Mouse (Mus musculus): ENCODE results near the gene Kif21b. TPM values are rescaled to one million over a fixed set of nuclear protein-coding genes. Genes with fewer than 3 reads are reported as not detected.

The Kif21b gene
- 1 to 10 TPM; 4.1 to 5.8 TPM for total RNA-seq (2021)
- long read RNA-seq, experiment 1, partial matches to known transcripts = 0 of 1 reads
- long read RNA-seq, experiment 1, other reads (novel, unspliced or antisense) = 1 of 1 reads
- long read RNA-seq, experiment 2 = 0 reads

- DNase-seq (ENCODE audit: low spot score in 2 of 2) = peak; percentile 53 to 74
These were observed at the start of gene Kif21b for GRCm38 (mm10) chr1:136130951-136131558. Gene Kif21b (plus strand): TSS chr1:136131389.

GRCm38 (mm10) chr1:136085988-136086685 lies 45.1 kb upstream of the Kif21b start:
- no peak for DNase-seq (ENCODE audit: low spot score in 2 of 2)

- no peak for DNase-seq (ENCODE audit: low spot score in 2 of 2)
These were observed 41.6 kb upstream of the Kif21b start for GRCm38 (mm10) chr1:136089368-136090165.

GRCm38 (mm10) chr1:136093726-136094125 lies 37.5 kb upstream of the Kif21b start:
- DNase-seq (ENCODE audit: low spot score in 2 of 2) = no peak

- no peak for DNase-seq (ENCODE audit: low spot score in 2 of 2)
These were observed 36.4 kb upstream of the Kif21b start for GRCm38 (mm10) chr1:136094807-136095206.

GRCm38 (mm10) chr1:136102094-136102493 lies 29.1 kb upstream of the Kif21b start:
- no peak for DNase-seq (ENCODE audit: low spot score in 2 of 2)

GRCm38 (mm10) chr1:136102551-136102950 lies 28.6 kb upstream of the Kif21b start:
- no peak for DNase-seq (ENCODE audit: low spot score in 2 of 2)

GRCm38 (mm10) chr1:136102981-136103380 lies 28.2 kb upstream of the Kif21b start:
- no peak for DNase-seq (ENCODE audit: low spot score in 2 of 2)

GRCm38 (mm10) chr1:136103696-136104095 lies 27.5 kb upstream of the Kif21b start:
- no peak for DNase-seq (ENCODE audit: low spot score in 2 of 2)

GRCm38 (mm10) chr1:136104741-136105140 lies 26.4 kb upstream of the Kif21b start:
- DNase-seq (ENCODE audit: low spot score in 2 of 2) = no peak

- DNase-seq (ENCODE audit: low spot score in 2 of 2) = no peak
These were observed 21.7 kb upstream of the Kif21b start for GRCm38 (mm10) chr1:136109464-136109863.

- peak in 1 of 2 experiments; percentile 38 for DNase-seq (ENCODE audit: low spot score in 2 of 2)
These were observed 15.0 kb upstream of the Kif21b start for GRCm38 (mm10) chr1:136116183-136116582.

- no peak for DNase-seq (ENCODE audit: low spot score in 2 of 2)
These were observed 14.1 kb upstream of the Kif21b start for GRCm38 (mm10) chr1:136117069-136117468.

GRCm38 (mm10) chr1:136118875-136119274 lies 12.3 kb upstream of the Kif21b start:
- no peak for DNase-seq (ENCODE audit: low spot score in 2 of 2)

GRCm38 (mm10) chr1:136119571-136120262 lies 11.5 kb upstream of the Kif21b start:
- DNase-seq (ENCODE audit: low spot score in 2 of 2) = no peak

GRCm38 (mm10) chr1:136120263-136120603 lies 11.0 kb upstream of the Kif21b start:
- no peak for DNase-seq (ENCODE audit: low spot score in 2 of 2)

GRCm38 (mm10) chr1:136120785-136121184 lies 10.4 kb upstream of the Kif21b start:
- no peak for DNase-seq (ENCODE audit: low spot score in 2 of 2)

GRCm38 (mm10) chr1:136122030-136122429 lies 9.2 kb upstream of the Kif21b start:
- no peak for DNase-seq (ENCODE audit: low spot score in 2 of 2)

GRCm38 (mm10) chr1:136126159-136126765 lies 4.9 kb upstream of the Kif21b start:
- DNase-seq (ENCODE audit: low spot score in 2 of 2) = no peak

GRCm38 (mm10) chr1:136126895-136127294 lies 4.3 kb upstream of the Kif21b start:
- DNase-seq (ENCODE audit: low spot score in 2 of 2) = no peak

- DNase-seq (ENCODE audit: low spot score in 2 of 2) = no peak
These were observed 3.3 kb upstream of the Kif21b start for GRCm38 (mm10) chr1:136127856-136128255.
